Mouse (Mus musculus) heart, adult 18-20 months (tissue): ENCODE measurements around the gene Olfr332. TPM values are rescaled to one million over a fixed set of nuclear protein-coding genes. Genes with fewer than 3 reads are reported as not detected.
A peak's percentile ranks its signal among the peaks of the same experiment; 100 is the strongest.
"Not testable (repeated sequence)": the region's sequence is repeated elsewhere in the genome, so short reads cannot be mapped to it uniquely, and the experiment has no call there.

Experiments used
- DNase-seq, 2 experiments: peaks; one replicate each; pipeline ENCODE4 v3.0.0; 2021 to 2022; ENCODE audit warnings: mixed read lengths in 1 of 2
- long read RNA-seq, 2 experiments: library from polyadenylated mRNA; stranded (forward); transcript quantifications; one replicate each; pipeline ENCODE4 v2.0.0; 2021
- total RNA-seq, 2 experiments: library from RNA; stranded (reverse); gene quantifications; 2 replicates each; pipeline ENCODE4 v1.2.3; 2021

Olfr332 gene
- total RNA-seq = not detected
- long read RNA-seq, experiment 1 = 0 reads
- long read RNA-seq, experiment 2 = 0 reads

GRCm38 (mm10) chr11:58492455-58492854 lies at the start of gene Olfr332:
Gene Olfr332 (minus strand): TSS chr11:58492555.
- DNase-seq = no peak

DNA sequence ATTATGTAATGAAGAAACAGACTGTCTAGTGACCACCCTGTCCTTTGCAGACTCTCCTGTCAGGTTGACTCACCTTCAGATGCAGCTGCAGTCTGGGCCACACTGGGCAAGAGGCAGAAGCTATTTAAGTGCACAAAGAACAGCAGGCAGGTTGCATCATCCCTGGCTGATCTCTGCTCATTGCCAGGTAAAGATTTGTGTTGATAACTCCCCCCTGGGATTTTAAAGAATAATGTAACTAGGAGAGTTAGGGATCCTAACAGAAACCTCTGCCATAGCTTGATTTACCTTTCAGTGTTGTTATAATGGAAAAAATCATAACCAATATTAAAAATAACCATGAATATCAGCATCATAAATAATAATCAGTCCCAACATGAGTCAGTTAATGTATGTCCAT lies 42.4 kb upstream of the Olfr332 start, which contains the start of gene Olfr330:
TSS of gene Olfr330 (minus strand) at position 101 of the 400 bp plus-strand sequence.
- DNase-seq = not testable (repeated sequence)

DNA sequence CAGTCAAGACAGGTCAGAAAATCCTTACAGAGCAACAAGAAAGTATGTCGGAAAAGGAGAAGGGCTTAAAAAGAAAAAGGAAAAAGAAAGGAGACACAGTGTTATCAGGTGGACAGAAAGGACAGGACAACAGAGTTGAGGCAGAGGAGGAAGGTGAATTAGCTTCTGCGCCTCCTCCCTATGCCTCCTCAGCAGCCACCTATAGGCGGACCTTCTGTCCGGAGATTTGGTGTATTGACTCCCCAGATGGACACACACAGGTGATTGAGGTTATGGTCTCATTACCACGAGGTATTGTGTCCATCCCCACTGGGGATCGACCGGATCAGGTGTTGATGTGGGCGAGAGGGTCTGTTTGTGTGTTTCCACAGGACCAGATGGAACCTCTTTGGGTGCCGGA lies 27.4 kb upstream of the Olfr332 start:
- DNase-seq = peak; percentile 12 to 18

GRCm38 (mm10) chr11:58518916-58519315 lies 26.6 kb upstream of the Olfr332 start:
- DNase-seq = peak; percentile 56 to 69

DNA sequence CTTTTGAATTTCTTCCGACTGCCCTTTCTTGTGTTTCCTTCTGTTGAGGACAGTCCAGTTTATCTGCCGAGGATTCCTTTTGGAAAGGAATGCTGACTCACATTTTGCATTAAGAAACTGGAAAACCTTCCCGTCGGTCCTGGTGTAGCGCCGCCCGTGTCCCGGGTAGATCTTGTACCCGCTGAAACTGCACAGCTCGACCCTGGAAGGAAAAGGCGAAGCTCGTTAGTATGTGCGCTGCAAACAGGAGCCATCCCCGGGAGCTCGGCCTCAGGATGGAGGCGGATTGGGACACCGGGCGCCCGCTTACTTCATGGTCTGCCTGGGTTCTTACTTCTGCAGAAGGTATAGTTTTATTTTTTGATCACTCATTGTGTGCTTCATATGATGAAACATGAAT lies 16.7 kb upstream of the Olfr332 start:
- not testable (repeated sequence) for DNase-seq

DNA sequence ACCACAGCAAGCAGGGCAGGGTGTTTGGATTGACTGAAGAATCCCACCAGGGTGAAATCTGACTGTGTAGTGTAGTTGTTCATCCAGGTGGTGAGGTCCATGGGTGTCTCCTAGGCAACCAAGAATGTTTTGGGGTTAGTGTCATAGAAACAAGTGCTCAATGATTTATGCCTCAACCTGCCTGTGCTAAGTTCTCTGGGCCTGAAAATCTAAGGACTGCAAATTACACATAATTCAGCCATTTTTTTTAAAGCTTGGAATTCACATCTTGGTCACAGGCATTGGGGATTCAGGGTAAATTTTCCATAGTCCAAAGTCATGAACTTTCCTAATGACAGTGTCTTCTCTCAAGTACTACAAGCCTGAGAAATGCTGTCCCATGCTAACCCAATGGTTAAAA lies 10.1 kb upstream of the Olfr332 start, which contains the start of gene Olfr331:
TSS of gene Olfr331 (minus strand) at position 101 of the 400 bp plus-strand sequence.
- DNase-seq = not testable (repeated sequence)

- DNase-seq = peak in 1 of 2 experiments; percentile 12
Observed at GRCm38 (mm10) chr11:58499290-58499689, 6.9 kb upstream of the Olfr332 start.

GRCm38 (mm10) chr11:58498761-58499160 lies 6.4 kb upstream of the Olfr332 start:
- DNase-seq = peak; percentile 62 to 66

DNA sequence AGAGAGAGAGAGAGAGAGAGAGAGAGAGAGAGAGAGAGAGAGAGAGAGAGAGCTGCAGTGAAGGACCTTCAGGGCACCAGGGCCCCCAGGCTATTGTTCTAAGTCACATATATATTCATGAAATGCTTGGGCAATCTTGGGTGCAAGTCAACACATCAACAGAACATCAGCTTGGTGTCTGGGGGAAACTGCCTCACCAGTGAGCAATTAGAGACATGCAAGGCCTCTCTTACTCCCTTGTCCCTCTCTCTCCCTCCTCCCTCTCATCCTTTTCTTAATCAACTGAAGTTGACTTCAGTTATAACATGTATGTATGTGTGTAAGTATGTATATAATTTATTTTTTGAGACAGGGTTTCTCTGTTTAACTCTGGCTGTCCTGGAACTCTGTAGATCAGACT lies 30.2 kb downstream of the Olfr332 start, which contains the start of gene Olfr30:
TSS of gene Olfr30 (minus strand) at position 101 of the 400 bp plus-strand sequence.
- DNase-seq = no peak

DNA sequence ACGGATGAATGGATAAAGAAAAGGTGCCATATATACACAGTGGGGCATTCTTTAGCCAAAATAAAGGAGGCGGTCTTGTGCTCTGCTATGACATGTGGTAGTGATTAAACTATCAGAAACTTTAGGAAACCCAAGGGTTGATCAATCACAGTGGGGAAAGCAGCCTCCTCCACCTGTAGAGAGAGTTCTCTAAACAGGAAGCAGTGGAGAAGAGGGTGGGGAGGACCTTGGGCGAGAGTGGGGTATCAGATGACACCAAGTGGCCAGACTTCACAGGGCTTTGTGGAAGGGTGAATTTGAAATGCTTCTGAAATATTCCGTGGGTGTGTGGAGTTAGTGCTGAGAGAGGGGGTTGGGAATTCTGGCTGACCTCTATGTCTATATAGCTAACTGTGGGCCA lies 38.8 kb downstream of the Olfr332 start:
- DNase-seq = no peak

GRCm38 (mm10) chr11:58452759-58453158 lies 39.6 kb downstream of the Olfr332 start, which contains the start of gene Lypd9:
Gene Lypd9 (minus strand): TSS chr11:58452923.
- DNase-seq = no peak

Other genes starting within 250 kb of the Olfr332 start
- gene 4930438A08Rik, start 217.8 kb downstream of the Olfr332 start, total RNA-seq = not detected
- 1 to 10 TPM; 2.5 to 4.4 TPM for gene Zfp692, start 185.5 kb downstream of the Olfr332 start, total RNA-seq
- 10 to 100 TPM; 35.2 to 42.4 TPM for gene Zfp672, start 162.2 kb downstream of the Olfr332 start, total RNA-seq
- 10 to 100 TPM; 27.7 to 30.0 TPM for gene Sh3bp5l, start 161.8 kb downstream of the Olfr332 start, total RNA-seq
- gene Lypd8, start 113.5 kb downstream of the Olfr332 start, total RNA-seq = not detected
- not detected for gene 1810065E05Rik, start 71.4 kb downstream of the Olfr332 start, total RNA-seq
- gene Gm12253, start 60.0 kb downstream of the Olfr332 start, total RNA-seq = not detected
- not detected for gene Lypd9, start 39.6 kb downstream of the Olfr332 start, total RNA-seq
- not detected for gene Olfr30, start 30.3 kb downstream of the Olfr332 start, total RNA-seq
- gene Olfr331, start 10.0 kb upstream of the Olfr332 start, total RNA-seq = not detected
- gene Olfr330, start 42.3 kb upstream of the Olfr332 start, total RNA-seq = not detected
- gene Olfr329-ps, start 53.9 kb upstream of the Olfr332 start, total RNA-seq = not detected
- gene Olfr328, start 63.1 kb upstream of the Olfr332 start, total RNA-seq = under 1 TPM in 1 of 2 experiments, not detected in 1; 0.10 TPM
- gene Olfr224, start 78.0 kb upstream of the Olfr332 start, total RNA-seq = not detected
- not detected for gene Olfr325, start 85.2 kb upstream of the Olfr332 start, total RNA-seq
- gene Olfr324, start 102.6 kb upstream of the Olfr332 start, total RNA-seq = not detected
- gene 2210407C18Rik, start 123.5 kb upstream of the Olfr332 start, total RNA-seq = 1 to 10 TPM; 2.7 to 4.9 TPM
- not detected for gene Olfr323, start 137.9 kb upstream of the Olfr332 start, total RNA-seq
- gene Trim58, start 147.9 kb upstream of the Olfr332 start, total RNA-seq = not detected
- not detected for gene Olfr322, start 166.2 kb upstream of the Olfr332 start, total RNA-seq
- not detected for gene Olfr320, start 188.5 kb upstream of the Olfr332 start, total RNA-seq
- not detected for gene Olfr319, start 206.6 kb upstream of the Olfr332 start, total RNA-seq
- gene Olfr318, start 231.5 kb upstream of the Olfr332 start, total RNA-seq = not detected
- gene Olfr317, start 246.7 kb upstream of the Olfr332 start, total RNA-seq = not detected